Mouse (Mus musculus): ENCODE measurements around the gene Ltbp4.

DNA sequence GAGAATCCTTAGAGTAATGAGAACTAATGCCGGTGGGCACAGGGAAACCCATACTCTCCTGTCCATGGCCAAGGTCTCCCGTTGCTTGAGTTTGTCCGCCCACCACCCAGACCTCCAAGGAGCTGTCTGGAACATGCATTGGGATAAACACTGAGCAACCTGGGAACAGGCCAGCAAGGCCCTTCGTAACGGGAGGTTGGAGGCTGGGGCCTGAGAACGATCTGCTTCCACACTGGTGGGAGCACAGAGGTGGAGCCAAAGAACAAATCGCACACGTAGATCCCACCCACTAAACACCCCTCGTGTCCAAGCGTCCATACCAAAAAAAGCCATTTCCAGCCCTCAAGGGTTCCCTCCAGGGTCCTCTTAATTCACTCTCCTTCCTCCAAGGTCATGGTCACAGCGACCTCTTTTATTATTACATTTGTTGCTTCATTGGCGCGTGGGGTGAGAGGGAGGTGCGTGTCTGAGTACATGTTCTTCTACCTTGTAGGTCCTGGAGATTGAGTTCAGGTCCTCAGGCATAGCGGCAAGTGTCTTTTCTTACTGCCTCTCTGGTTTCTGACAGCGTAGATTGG is 39.4 kb downstream of the Ltbp4 start:
- no peak for TF ChIP-seq CTCF (IDR thresholded peaks at IDR 0.05; ENCODE audit: borderline replicate concordance, control insufficient read depth, extremely low read depth, insufficient read depth, low read length, poor library complexity)
- no peak for TF ChIP-seq POLR2A (IDR thresholded peaks at IDR 0.05; ENCODE audit: control insufficient read depth, extremely low read depth, insufficient read depth, low read length, poor library complexity)

Data from thymus, adult 2 months (tissue).